Mouse (Mus musculus) bone marrow macrophage, adult 2 months (primary cell): ENCODE results near the gene Mmadhc.

Experiments
- CTCF ChIP-seq: IDR thresholded peaks from 2 replicates; pipeline ENCODE4 v1.5.1; 2012; ENCODE audit warnings: low read depth, mild to moderate bottlenecking, low read length, moderate library complexity
- POLR2A ChIP-seq: IDR thresholded peaks from 2 replicates; pipeline ENCODE4 v1.6.1; 2012; ENCODE audit warnings: mild to moderate bottlenecking, low read depth, low read length, borderline replicate concordance

GRCm38 (mm10) chr2:50284781-50285180, 11.8 kb downstream of the Mmadhc start:
- TF ChIP-seq CTCF: no peak
- TF ChIP-seq POLR2A: no peak
